Mouse (Mus musculus) kidney, embryonic 16.5 days (tissue): ENCODE data around the gene Heatr5a. TPM values are rescaled to one million over a fixed set of nuclear protein-coding genes. Genes with fewer than 3 reads are reported as not detected.

Experiments
- ATAC-seq: fragments of 200-750 bp; cut with Nextera tagmentation; 2 replicates; pipeline ENCODE4 v1.8.0; 2017; ENCODE audit warnings: moderate TSS enrichment; ENCODE audit not compliant: low FRiP score, low TSS enrichment
- H3K27ac ChIP-seq: fragments of 300-500 bp; sonication (generic); 2 replicates; pipeline ENCODE4 v1.5.1; 2014; ENCODE audit warnings: low read length
- H3K27me3 ChIP-seq: fragments of 300-500 bp; sonication (generic); 2 replicates; pipeline ENCODE4 v1.6.1; 2014; ENCODE audit warnings: low read length, control low read depth, mixed read lengths; ENCODE audit not compliant: insufficient read depth
- H3K36me3 ChIP-seq: fragments of 300-500 bp; sonication (generic); 2 replicates; pipeline ENCODE4 v1.6.1; 2014; ENCODE audit warnings: low read length, control low read depth, mixed read lengths; ENCODE audit not compliant: insufficient read depth
- H3K4me1 ChIP-seq: fragments of 300-500 bp; sonication (generic); 2 replicates; pipeline ENCODE4 v1.6.1; 2014; ENCODE audit warnings: low read length, control low read depth, mixed read lengths; ENCODE audit not compliant: insufficient read depth
- H3K4me2 ChIP-seq: fragments of 300-500 bp; sonication (generic); replicated peaks from 2 replicates; pipeline ENCODE4 v1.6.1; 2014; ENCODE audit warnings: low read depth, low read length
- H3K4me3 ChIP-seq: fragments of 300-500 bp; sonication (generic); 2 replicates; pipeline ENCODE4 v1.5.1; 2014; ENCODE audit warnings: mild to moderate bottlenecking, low read length
- H3K9ac ChIP-seq: fragments of 300-500 bp; sonication (generic); replicated peaks from 2 replicates; pipeline ENCODE4 v1.6.1; 2014; ENCODE audit warnings: low read length
- H3K9me3 ChIP-seq: fragments of 300-500 bp; sonication (generic); 2 replicates; pipeline ENCODE4 v1.6.1; 2016; ENCODE audit warnings: low read length, control low read depth
- WGBS: fragments of 180-500 bp; shearing (Covaris S2); extraction: QIAGEN DNeasy Blood & Tissue Kit; methylation state at CpG from one replicate; pipeline ENCODE4 v1.1.7; 2014; 5-methylcytosine and 5-hydroxymethylcytosine counted together
- polyA plus RNA-seq: library from polyadenylated mRNA; unstranded; fragments of >200 nt; fragmentation: Nextera tagmentation; extraction: Ambion mirVana; gene quantifications from 2 replicates; pipeline ENCODE4 v1.2.1, GENCODE M21; 2015

Heatr5a gene
- polyA plus RNA-seq, 1 experiment from 2014 or later, result 9.4 TPM

GRCm38 (mm10) chr12:52002746-52003145, 31.6 kb upstream of the Heatr5a start:
- no peak for ATAC-seq
- Histone ChIP-seq H3K36me3 (peaks cover 14% of the 10 kb centered on the region), H3K9me3 (no peaks in the 10 kb centered on the region), H3K4me1 (peaks cover 5% of the 10 kb centered on the region; the same call in 1 of the 2 replicates), H3K27ac (no peak overlapping the region), H3K4me3 (no peak overlapping the region), H3K27me3 (no peaks in the 10 kb centered on the region), H3K9ac (no peak overlapping the region), H3K4me2 (no peak overlapping the region)
- 94% methylated on average over 3 of the region's 3 CpGs for WGBS

GRCm38 (mm10) chr12:52001544-52001943, 30.4 kb upstream of the Heatr5a start:
- H3K27me3 ChIP-seq, result no peaks in the 10 kb centered on the region
- 16% methylated on average over 4 of the region's 4 CpGs for WGBS
- no peak overlapping the region for H3K4me3 ChIP-seq
- no peak for ATAC-seq
- no peak overlapping the region for H3K9ac ChIP-seq
- H3K27ac ChIP-seq, result no peak overlapping the region
- H3K9me3 ChIP-seq, result no peaks in the 10 kb centered on the region
- peaks cover 17% of the 10 kb centered on the region for H3K36me3 ChIP-seq
- no peak overlapping the region for H3K4me2 ChIP-seq
- H3K4me1 ChIP-seq, result peaks cover 5% of the 10 kb centered on the region; the same call in 1 of the 2 replicates

- no peaks in the 10 kb centered on the region for H3K4me1 ChIP-seq
- WGBS, result 88% methylated on average over 9 of the region's 9 CpGs
- H3K36me3 ChIP-seq, result peaks cover 26% of the 10 kb centered on the region
- H3K4me2 ChIP-seq, result no peak overlapping the region
- no peak overlapping the region for H3K9ac ChIP-seq
- ATAC-seq, result no peak
- no peaks in the 10 kb centered on the region for H3K9me3 ChIP-seq
- no peak overlapping the region for H3K27ac ChIP-seq
- H3K4me3 ChIP-seq, result no peak overlapping the region
- no peaks in the 10 kb centered on the region for H3K27me3 ChIP-seq
Observed at GRCm38 (mm10) chr12:51998366-51998932, 27.3 kb upstream of the Heatr5a start.

GRCm38 (mm10) chr12:51995738-51996536, 24.8 kb upstream of the Heatr5a start:
- WGBS, result 90% methylated on average over 1 of the region's 1 CpGs
- Histone ChIP-seq H3K27me3 (no peaks in the 10 kb centered on the region), H3K36me3 (peaks cover 26% of the 10 kb centered on the region), H3K9me3 (no peaks in the 10 kb centered on the region), H3K4me3 (no peak overlapping the region), H3K9ac (no peak overlapping the region), H3K4me1 (no peaks in the 10 kb centered on the region), H3K4me2 (no peak overlapping the region), H3K27ac (no peak overlapping the region)
- ATAC-seq, result no peak

- Histone ChIP-seq H3K4me3 (no peak overlapping the region), H3K36me3 (peaks cover 12% of the 10 kb centered on the region; the same call in 1 of the 2 replicates), H3K4me1 (no peaks in the 10 kb centered on the region), H3K27me3 (no peaks in the 10 kb centered on the region), H3K9me3 (no peaks in the 10 kb centered on the region), H3K27ac (no peak overlapping the region), H3K9ac (no peak overlapping the region), H3K4me2 (no peak overlapping the region)
- no peak for ATAC-seq
- 84% methylated on average over 2 of the region's 2 CpGs for whole genome bisulfite sequencing
Observed at GRCm38 (mm10) chr12:51990629-51991028, 19.5 kb upstream of the Heatr5a start.

- no peaks in the 10 kb centered on the region for H3K4me1 ChIP-seq
- 90% methylated on average over 5 of the region's 5 CpGs for WGBS
- H3K9me3 ChIP-seq, result no peaks in the 10 kb centered on the region
- 0 out of 2 replicates have a peak, but pooled peaks cover 5% of the 10 kb centered on the region for H3K36me3 ChIP-seq
- no peak overlapping the region for H3K4me3 ChIP-seq
- no peak overlapping the region for H3K4me2 ChIP-seq
- no peak overlapping the region for H3K9ac ChIP-seq
- H3K27me3 ChIP-seq, result no peaks in the 10 kb centered on the region
- H3K27ac ChIP-seq, result no peak overlapping the region
- ATAC-seq, result no peak
Observed at GRCm38 (mm10) chr12:51988536-51988935, 17.4 kb upstream of the Heatr5a start.

- Histone ChIP-seq H3K4me3 (no peak overlapping the region), H3K4me2 (no peak overlapping the region), H3K27ac (no peak overlapping the region), H3K27me3 (no peaks in the 10 kb centered on the region), H3K9me3 (no peaks in the 10 kb centered on the region), H3K9ac (no peak overlapping the region), H3K4me1 (no peaks in the 10 kb centered on the region), H3K36me3 (0 out of 2 replicates have a peak, but pooled peaks cover 5% of the 10 kb centered on the region)
- ATAC-seq, result no peak
- 42% methylated on average over 4 of the region's 4 CpGs for WGBS
Observed at GRCm38 (mm10) chr12:51985826-51986225, 14.7 kb upstream of the Heatr5a start.

- H3K27me3 ChIP-seq, result no peaks in the 10 kb centered on the region
- no peaks in the 10 kb centered on the region for H3K9me3 ChIP-seq
- H3K4me1 ChIP-seq, result no peaks in the 10 kb centered on the region
- H3K9ac ChIP-seq, result no peak overlapping the region
- no peak overlapping the region for H3K27ac ChIP-seq
- no peak overlapping the region for H3K4me3 ChIP-seq
- no peak overlapping the region for H3K4me2 ChIP-seq
- H3K36me3 ChIP-seq, result 0 out of 2 replicates have a peak, but pooled peaks cover 5% of the 10 kb centered on the region
- ATAC-seq, result no peak
- WGBS, result 93% methylated on average over 3 of the region's 3 CpGs
Observed at GRCm38 (mm10) chr12:51985163-51985748, 14.1 kb upstream of the Heatr5a start.

GRCm38 (mm10) chr12:51983625-51984024, 12.5 kb upstream of the Heatr5a start:
- Histone ChIP-seq H3K27ac (no peak overlapping the region), H3K9ac (no peak overlapping the region), H3K36me3 (0 out of 2 replicates have a peak, but pooled peaks cover 5% of the 10 kb centered on the region), H3K4me2 (no peak overlapping the region), H3K4me1 (no peaks in the 10 kb centered on the region), H3K4me3 (no peak overlapping the region), H3K9me3 (no peaks in the 10 kb centered on the region), H3K27me3 (no peaks in the 10 kb centered on the region)
- ATAC-seq, result no peak
- 91% methylated on average over 1 of the region's 1 CpGs for WGBS

GRCm38 (mm10) chr12:51976531-51976930, 5.4 kb upstream of the Heatr5a start:
- H3K9ac ChIP-seq, result no peak overlapping the region
- H3K9me3 ChIP-seq, result 0 out of 2 replicates have a peak, but pooled peaks cover 5% of the 10 kb centered on the region
- no peaks in the 10 kb centered on the region for H3K36me3 ChIP-seq
- WGBS, result 81% methylated on average over 9 of the region's 9 CpGs
- H3K4me3 ChIP-seq, result no peak overlapping the region
- no peak overlapping the region for H3K27ac ChIP-seq
- no peaks in the 10 kb centered on the region for H3K27me3 ChIP-seq
- no peak for ATAC-seq
- H3K4me1 ChIP-seq, result 0 out of 2 replicates have a peak, but pooled peaks cover 3% of the 10 kb centered on the region
- no peak overlapping the region for H3K4me2 ChIP-seq
